Mouse (Mus musculus): Measurements from ENCODE around the gene Pawr. TPM values are rescaled to one million over a fixed set of nuclear protein-coding genes. Genes with fewer than 3 reads are reported as not detected.

Gene Pawr
- total and polyA plus RNA-seq, 2 experiments from 2014 or later, result 2.3 to 5.1 TPM

GRCm38 (mm10) chr10:108364946-108365719, 33.2 kb downstream of the Pawr start:
- no peak for ATAC-seq (ENCODE audit: low FRiP score)
- Histone ChIP-seq H3K27me3 (ENCODE audit: insufficient read depth, low read length) (no peaks in the 10 kb centered on the region), H3K36me3 (ENCODE audit: insufficient read depth, low read length) (no peaks in the 10 kb centered on the region), H3K4me2 (ENCODE audit: low read depth, low read length, poor library complexity, severe bottlenecking) (no peak overlapping the region), H3K9ac (replicated peaks; ENCODE audit: low read length, poor library complexity, severe bottlenecking) (no peak overlapping the region), H3K4me3 (ENCODE audit: low read depth, low read length) (no peak overlapping the region), H3K9me3 (ENCODE audit: low read length) (0 out of 2 replicates have a peak, but pooled peaks cover 6% of the 10 kb centered on the region), H3K4me1 (ENCODE audit: insufficient read depth, low read length) (no peaks in the 10 kb centered on the region), H3K27ac (ENCODE audit: low read depth, low read length) (no peak overlapping the region)
- 75% methylated on average over 26 of the region's 26 CpGs for WGBS
- no peak for TF ChIP-seq CTCF (IDR thresholded peaks at IDR 0.05)
- no peak for DNase-seq (ENCODE audit: low spot score)

- Histone ChIP-seq H3K27ac (ENCODE audit: low read depth, low read length) (no peak overlapping the region), H3K9ac (replicated peaks; ENCODE audit: low read length, poor library complexity, severe bottlenecking) (no peak overlapping the region), H3K36me3 (ENCODE audit: insufficient read depth, low read length) (no peaks in the 10 kb centered on the region), H3K4me2 (ENCODE audit: low read depth, low read length, poor library complexity, severe bottlenecking) (no peak overlapping the region), H3K4me3 (ENCODE audit: low read depth, low read length) (no peak overlapping the region), H3K4me1 (ENCODE audit: insufficient read depth, low read length) (no peaks in the 10 kb centered on the region), H3K27me3 (ENCODE audit: insufficient read depth, low read length) (no peaks in the 10 kb centered on the region), H3K9me3 (ENCODE audit: low read length) (0 out of 2 replicates have a peak, but pooled peaks cover 6% of the 10 kb centered on the region)
- 98% methylated on average over 5 of the region's 5 CpGs for WGBS
- ATAC-seq (ENCODE audit: low FRiP score), result no peak
- TF ChIP-seq CTCF (IDR thresholded peaks at IDR 0.05), result no peak
- no peak for DNase-seq (ENCODE audit: low spot score)
Observed at GRCm38 (mm10) chr10:108366251-108366650, 34.3 kb downstream of the Pawr start.

DNA sequence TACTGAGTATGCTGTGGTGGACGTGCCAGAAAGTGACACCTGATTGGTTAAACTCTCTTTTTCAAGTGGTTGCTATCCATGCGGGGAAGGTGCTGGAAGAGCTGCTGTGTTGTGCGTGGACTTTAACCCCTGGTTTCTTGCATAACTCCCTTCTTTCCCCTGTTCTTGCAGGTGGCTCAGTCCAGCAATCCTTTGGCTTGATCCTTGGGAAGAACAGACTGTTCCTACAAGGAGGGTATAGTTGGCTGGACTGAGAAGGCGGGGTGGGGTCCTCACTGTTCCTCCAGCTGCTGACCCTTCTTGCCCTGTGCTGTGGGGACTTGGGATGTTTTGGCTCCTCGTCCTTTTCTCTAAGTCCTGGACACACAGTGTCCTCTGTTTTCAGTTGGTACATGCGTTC, 36.4 kb downstream of the Pawr start:
- Histone ChIP-seq H3K4me2 (ENCODE audit: low read depth, low read length, poor library complexity, severe bottlenecking) (no peak overlapping the region), H3K4me1 (ENCODE audit: insufficient read depth, low read length) (no peaks in the 10 kb centered on the region), H3K9ac (replicated peaks; ENCODE audit: low read length, poor library complexity, severe bottlenecking) (no peak overlapping the region), H3K27ac (ENCODE audit: low read depth, low read length) (no peak overlapping the region), H3K27me3 (ENCODE audit: insufficient read depth, low read length) (no peaks in the 10 kb centered on the region), H3K9me3 (ENCODE audit: low read length) (0 out of 2 replicates have a peak, but pooled peaks cover 6% of the 10 kb centered on the region), H3K4me3 (ENCODE audit: low read depth, low read length) (no peak overlapping the region), H3K36me3 (ENCODE audit: insufficient read depth, low read length) (no peaks in the 10 kb centered on the region)
- ATAC-seq (ENCODE audit: low FRiP score) (no peak), DNase-seq (ENCODE audit: low spot score) (no peak)
- WGBS, result 93% methylated on average over 6 of the region's 6 CpGs
- TF ChIP-seq CTCF (IDR thresholded peaks at IDR 0.05), result no peak

DNA sequence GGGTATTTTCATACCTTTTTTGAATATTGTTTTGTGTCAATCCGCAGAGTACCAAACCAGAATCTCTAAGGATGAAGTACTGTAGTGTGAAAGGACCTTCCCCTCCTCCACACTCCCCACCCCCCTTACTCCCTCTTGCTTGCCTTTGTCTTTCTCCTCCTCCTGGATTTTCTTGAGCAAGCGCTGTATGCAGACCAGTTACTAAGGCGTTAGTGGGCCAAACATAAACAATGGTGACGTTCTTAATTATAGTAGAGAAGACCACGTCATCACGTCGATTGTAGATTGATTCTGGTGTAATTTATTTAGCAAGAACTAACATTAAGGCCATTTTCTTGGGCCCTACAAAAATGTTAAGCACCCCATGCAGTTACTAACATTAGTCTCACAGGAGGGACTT, 40.3 kb downstream of the Pawr start:
- Histone ChIP-seq H3K27ac (ENCODE audit: low read depth, low read length) (no peak overlapping the region), H3K9me3 (ENCODE audit: low read length) (no peaks in the 10 kb centered on the region), H3K9ac (replicated peaks; ENCODE audit: low read length, poor library complexity, severe bottlenecking) (no peak overlapping the region), H3K36me3 (ENCODE audit: insufficient read depth, low read length) (no peaks in the 10 kb centered on the region), H3K27me3 (ENCODE audit: insufficient read depth, low read length) (no peaks in the 10 kb centered on the region), H3K4me3 (ENCODE audit: low read depth, low read length) (no peak overlapping the region), H3K4me2 (ENCODE audit: low read depth, low read length, poor library complexity, severe bottlenecking) (no peak overlapping the region), H3K4me1 (ENCODE audit: insufficient read depth, low read length) (no peaks in the 10 kb centered on the region)
- ATAC-seq (ENCODE audit: low FRiP score), result no peak
- no peak for TF ChIP-seq CTCF (IDR thresholded peaks at IDR 0.05)
- DNase-seq (ENCODE audit: low spot score), result no peak
- WGBS, result 65% methylated on average over 7 of the region's 7 CpGs

DNA sequence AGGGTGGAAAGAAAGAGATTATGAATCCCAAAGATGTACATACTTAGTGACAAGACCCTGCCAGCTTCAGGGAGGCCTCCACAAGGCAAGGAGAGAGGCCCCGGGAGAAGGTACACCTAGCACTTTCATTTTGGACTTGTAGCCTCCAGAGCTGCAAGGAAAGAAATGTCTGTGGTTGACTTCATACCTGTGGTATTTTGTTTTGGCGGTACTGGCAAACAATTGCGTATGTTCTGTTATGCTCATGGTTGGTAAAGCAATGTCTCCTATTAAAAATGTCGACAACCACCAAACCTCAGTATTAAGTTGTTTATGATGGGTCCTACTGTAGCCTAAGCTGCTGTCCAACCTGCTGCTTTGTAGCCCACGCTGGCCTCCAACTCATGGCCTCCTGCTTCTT, 40.9 kb downstream of the Pawr start:
- no peak for DNase-seq (ENCODE audit: low spot score)
- Histone ChIP-seq H3K4me3 (ENCODE audit: low read depth, low read length) (no peak overlapping the region), H3K27ac (ENCODE audit: low read depth, low read length) (no peak overlapping the region), H3K4me2 (ENCODE audit: low read depth, low read length, poor library complexity, severe bottlenecking) (no peak overlapping the region), H3K27me3 (ENCODE audit: insufficient read depth, low read length) (no peaks in the 10 kb centered on the region), H3K9me3 (ENCODE audit: low read length) (no peaks in the 10 kb centered on the region), H3K4me1 (ENCODE audit: insufficient read depth, low read length) (no peaks in the 10 kb centered on the region), H3K9ac (replicated peaks; ENCODE audit: low read length, poor library complexity, severe bottlenecking) (no peak overlapping the region), H3K36me3 (ENCODE audit: insufficient read depth, low read length) (no peaks in the 10 kb centered on the region)
- 96% methylated on average over 5 of the region's 5 CpGs for WGBS
- no peak for TF ChIP-seq CTCF (IDR thresholded peaks at IDR 0.05)
- ATAC-seq (ENCODE audit: low FRiP score), result no peak

GRCm38 (mm10) chr10:108375796-108376195, 43.9 kb downstream of the Pawr start:
- DNase-seq (ENCODE audit: low spot score) (no peak), ATAC-seq (ENCODE audit: low FRiP score) (no peak)
- no peak for TF ChIP-seq CTCF (IDR thresholded peaks at IDR 0.05)
- Histone ChIP-seq H3K4me2 (ENCODE audit: low read depth, low read length, poor library complexity, severe bottlenecking) (no peak overlapping the region), H3K9ac (replicated peaks; ENCODE audit: low read length, poor library complexity, severe bottlenecking) (no peak overlapping the region), H3K4me1 (ENCODE audit: insufficient read depth, low read length) (no peaks in the 10 kb centered on the region), H3K4me3 (ENCODE audit: low read depth, low read length) (no peak overlapping the region), H3K9me3 (ENCODE audit: low read length) (no peaks in the 10 kb centered on the region), H3K27ac (ENCODE audit: low read depth, low read length) (no peak overlapping the region), H3K36me3 (ENCODE audit: insufficient read depth, low read length) (no peaks in the 10 kb centered on the region), H3K27me3 (ENCODE audit: insufficient read depth, low read length) (no peaks in the 10 kb centered on the region)
- 96% methylated on average over 8 of the region's 8 CpGs for WGBS

Data from midbrain, postnatal 0 days (tissue).